Mouse (Mus musculus) MEL (cell line): Measurements from ENCODE around the gene Cnn3. TPM values are rescaled to one million over a fixed set of nuclear protein-coding genes. Genes with fewer than 3 reads are reported as not detected.

ENCODE experiments used
- DNase-seq: peaks from one replicate; pipeline ENCODE4 v3.0.0; 2011; ENCODE audit warnings: low read depth, low spot score
- H3K27ac ChIP-seq: 2 replicates; pipeline ENCODE4 v1.5.1; 2012; ENCODE audit warnings: low read depth, mild to moderate bottlenecking, control low read depth, low read length, moderate library complexity; ENCODE audit not compliant: control insufficient read depth
- H3K27me3 ChIP-seq, 2 experiments: fragments of 150-350 bp in 1 of 2; sonication (generic) in 1 of 2; 2 replicates each; pipeline ENCODE4 v1.6.1; 2012; ENCODE audit warnings: low read length in 2 of 2, mild to moderate bottlenecking in 2 of 2, improper control_type of control experiment in 1 of 2, moderate library complexity in 1 of 2; ENCODE audit not compliant: insufficient read depth in 2 of 2, control insufficient read depth in 1 of 2
- H3K36me3 ChIP-seq, 2 experiments: 2 replicates each; pipeline ENCODE4 v1.6.1; 2012 to 2014; ENCODE audit warnings: low read length in 2 of 2, improper control_type of control experiment in 1 of 2, inconsistent platforms in 1 of 2, mild to moderate bottlenecking in 1 of 2; ENCODE audit not compliant: insufficient read depth in 2 of 2, control insufficient read depth in 1 of 2
- H3K4me1 ChIP-seq, 2 experiments: fragments of 150-350 bp in 1 of 2; sonication (generic) in 1 of 2; 2 replicates each; pipeline ENCODE4 v1.6.1; 2012; ENCODE audit warnings: low read length in 2 of 2, improper control_type of control experiment in 1 of 2, mild to moderate bottlenecking in 1 of 2; ENCODE audit not compliant: insufficient read depth in 2 of 2, control insufficient read depth in 1 of 2
- H3K4me3 ChIP-seq, 2 experiments: fragments of 150-350 bp in 1 of 2; sonication (generic) in 1 of 2; 2 replicates each; pipeline ENCODE4 v1.5.1; 2012; ENCODE audit warnings: low read depth in 2 of 2, low read length in 2 of 2, mild to moderate bottlenecking in 2 of 2, moderate library complexity in 2 of 2, control low read depth in 1 of 2, improper control_type of control experiment in 1 of 2; ENCODE audit not compliant: control insufficient read depth in 1 of 2, insufficient read depth in 1 of 2
- H3K79me2 ChIP-seq: 2 replicates; pipeline ENCODE4 v1.6.1; 2012; ENCODE audit warnings: mild to moderate bottlenecking, low read length, moderate library complexity; ENCODE audit not compliant: control insufficient read depth, poor library complexity, insufficient read depth
- H3K9ac ChIP-seq: 2 replicates; pipeline ENCODE4 v1.6.1; 2012; ENCODE audit warnings: low read depth, mild to moderate bottlenecking, control low read depth, low read length, moderate library complexity; ENCODE audit not compliant: control insufficient read depth, poor library complexity, severe bottlenecking
- H3K9me3 ChIP-seq: fragments of 150-350 bp; sonication (generic); replicated peaks from 2 replicates; pipeline ENCODE4 v1.6.1; 2012; ENCODE audit warnings: mild to moderate bottlenecking, low read length, improper control_type of control experiment, moderate library complexity; ENCODE audit not compliant: insufficient read depth
- BHLHE40 ChIP-seq: IDR thresholded peaks from 2 replicates; pipeline ENCODE4 v1.6.1; 2012; ENCODE audit warnings: low read depth, mild to moderate bottlenecking, inconsistent platforms, low read length, improper control_type of control experiment, borderline replicate concordance
- CHD1 ChIP-seq: IDR thresholded peaks from 2 replicates; pipeline ENCODE4 v1.6.1; 2012; ENCODE audit warnings: low read depth, mild to moderate bottlenecking, inconsistent platforms, low read length, improper control_type of control experiment
- CHD2 ChIP-seq: IDR thresholded peaks from 2 replicates; pipeline ENCODE4 v1.6.1; 2011; ENCODE audit warnings: low read length, improper control_type of control experiment
- E2F4 ChIP-seq: IDR thresholded peaks from 2 replicates; pipeline ENCODE4 v1.6.1; 2011; ENCODE audit warnings: low read depth, low read length, improper control_type of control experiment, borderline replicate concordance
- EP300 ChIP-seq, 2 experiments: IDR thresholded peaks; 2 replicates each; pipeline ENCODE4 v1.6.1; 2011; ENCODE audit warnings: improper control_type of control experiment in 2 of 2, low read length in 2 of 2, low read depth in 1 of 2, mild to moderate bottlenecking in 1 of 2
- GABPA ChIP-seq: IDR thresholded peaks from 2 replicates; pipeline ENCODE4 v1.6.1; 2012; ENCODE audit warnings: low read depth, mild to moderate bottlenecking, inconsistent platforms, low read length, improper control_type of control experiment, moderate library complexity
- GATA1 ChIP-seq: IDR thresholded peaks from 2 replicates; pipeline ENCODE4 v1.6.1; 2011; ENCODE audit warnings: low read depth, low read length, improper control_type of control experiment
- HCFC1 ChIP-seq: IDR thresholded peaks from 2 replicates; pipeline ENCODE4 v1.6.1; 2012; ENCODE audit warnings: low read depth, mild to moderate bottlenecking, inconsistent platforms, low read length, improper control_type of control experiment, moderate library complexity
- JUND ChIP-seq: IDR thresholded peaks from 2 replicates; pipeline ENCODE4 v1.6.1; 2011; ENCODE audit warnings: low read depth, mild to moderate bottlenecking, improper control_type of control experiment, low read length
- MAX ChIP-seq: IDR thresholded peaks from 2 replicates; pipeline ENCODE4 v1.6.1; 2011; ENCODE audit warnings: low read length, improper control_type of control experiment
- MAZ ChIP-seq: IDR thresholded peaks from 2 replicates; pipeline ENCODE4 v1.6.1; 2012; ENCODE audit warnings: low read depth, mild to moderate bottlenecking, inconsistent platforms, low read length, improper control_type of control experiment
- MEF2A ChIP-seq: IDR thresholded peaks from 2 replicates; pipeline ENCODE4 v1.6.1; 2014; ENCODE audit warnings: low read depth, mild to moderate bottlenecking, inconsistent platforms, low read length, improper control_type of control experiment; ENCODE audit not compliant: poor library complexity, insufficient replicate concordance, severe bottlenecking; ENCODE audit errors: extremely low read depth
- MYB ChIP-seq: IDR thresholded peaks from 2 replicates; pipeline ENCODE4 v1.6.1; 2011; ENCODE audit warnings: mild to moderate bottlenecking, low read depth, low read length, improper control_type of control experiment
- MYC ChIP-seq: IDR thresholded peaks from 2 replicates; pipeline ENCODE4 v1.6.1; 2011; ENCODE audit warnings: low read depth, mild to moderate bottlenecking, low read length, improper control_type of control experiment, moderate library complexity
- NELFE ChIP-seq: IDR thresholded peaks from 2 replicates; pipeline ENCODE4 v1.6.1; 2011; ENCODE audit warnings: low read depth, low read length, improper control_type of control experiment
- NRF1 ChIP-seq: IDR thresholded peaks from 2 replicates; pipeline ENCODE4 v1.6.1; 2014; ENCODE audit warnings: low read depth, mild to moderate bottlenecking, inconsistent platforms, low read length, improper control_type of control experiment, moderate library complexity; ENCODE audit not compliant: poor library complexity, insufficient read depth, severe bottlenecking
- POLR2AphosphoS2 ChIP-seq: IDR thresholded peaks from 2 replicates; pipeline ENCODE4 v1.6.1; 2011; ENCODE audit warnings: low read length, improper control_type of control experiment
- POLR2AphosphoS5 ChIP-seq: IDR thresholded peaks from 2 replicates; pipeline ENCODE4 v1.6.1; 2012; ENCODE audit warnings: low read depth, borderline replicate concordance, mild to moderate bottlenecking, inconsistent platforms, low read length, moderate library complexity, mixed read lengths
- RAD21 ChIP-seq: IDR thresholded peaks from 2 replicates; pipeline ENCODE4 v1.6.1; 2011; ENCODE audit warnings: mild to moderate bottlenecking, low read depth, low read length, improper control_type of control experiment
- TCF12 ChIP-seq: IDR thresholded peaks from 2 replicates; pipeline ENCODE4 v1.6.1; 2014; ENCODE audit warnings: low read depth, mild to moderate bottlenecking, inconsistent platforms, low read length, improper control_type of control experiment, moderate library complexity
- UBTF ChIP-seq: IDR thresholded peaks from 2 replicates; pipeline ENCODE4 v1.6.1; 2012; ENCODE audit warnings: low read depth, mild to moderate bottlenecking, inconsistent platforms, low read length, improper control_type of control experiment, moderate library complexity, borderline replicate concordance; ENCODE audit not compliant: insufficient read depth
- USF2 ChIP-seq, 2 experiments: IDR thresholded peaks; 2 replicates each; pipeline ENCODE4 v1.6.1; 2011 to 2012; ENCODE audit warnings: improper control_type of control experiment in 2 of 2, low read length in 2 of 2, borderline replicate concordance in 1 of 2, inconsistent platforms in 1 of 2, low read depth in 1 of 2, mild to moderate bottlenecking in 1 of 2; ENCODE audit not compliant: insufficient read depth in 1 of 2
- ZC3H11A ChIP-seq: IDR thresholded peaks from 2 replicates; pipeline ENCODE4 v1.6.1; 2012; ENCODE audit warnings: low read depth, mild to moderate bottlenecking, inconsistent platforms, low read length, improper control_type of control experiment
- ZKSCAN1 ChIP-seq: IDR thresholded peaks from 2 replicates; pipeline ENCODE4 v1.6.1; 2012; ENCODE audit warnings: low read depth, mild to moderate bottlenecking, inconsistent platforms, low read length, improper control_type of control experiment, moderate library complexity
- ZNF384 ChIP-seq: IDR thresholded peaks from 2 replicates; pipeline ENCODE4 v1.6.1; 2012; ENCODE audit warnings: low read depth, mild to moderate bottlenecking, inconsistent platforms, low read length, improper control_type of control experiment
- polyA plus RNA-seq, 2 experiments: library from polyadenylated mRNA; stranded (reverse) in 1 of 2; unstranded in 1 of 2; fragments of >175 nt in 1 of 2; fragments of >200 nt in 1 of 2; gene quantifications; 2 replicates each; pipeline versions ENCODE4 v1.2.1 to v1.2.4; 2012; ENCODE audit warnings: low replicate concordance in 2 of 2, low read depth in 1 of 2; ENCODE audit not compliant: insufficient read length in 2 of 2, insufficient read depth in 1 of 2, missing spikeins in 1 of 2
- total RNA-seq: library from RNA; depleted of rRNA; stranded (reverse); fragments of 300-350 nt; gene quantifications from 2 replicates; pipeline ENCODE4 v1.2.3, GENCODE M21; 2012

The Cnn3 gene
- total and polyA plus RNA-seq, 3 experiments, result not detected

DNA sequence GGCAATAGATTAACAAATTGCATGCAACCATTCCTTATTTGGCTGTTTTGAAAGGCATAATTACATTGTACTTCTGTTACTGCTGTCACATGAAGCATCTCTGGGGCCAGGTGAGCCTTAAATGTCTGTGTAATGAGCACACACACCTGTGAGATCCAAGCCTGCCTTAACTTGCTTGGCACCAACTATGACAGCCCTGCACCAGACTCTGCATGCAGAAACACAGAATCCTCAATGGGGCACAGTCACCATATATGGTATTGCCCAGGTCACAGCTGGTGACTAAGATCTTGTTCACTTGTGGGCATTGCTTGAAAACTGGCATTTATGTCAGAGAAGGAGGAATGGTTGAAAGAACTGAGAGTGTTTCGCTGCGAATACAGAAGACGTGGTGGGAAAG, 36.5 kb downstream of the Cnn3 start:
- no peak for DNase-seq
- Histone ChIP-seq H3K27me3 (no peaks in the 10 kb centered on the region; a peak in 2 of 4 replicates), H3K79me2 (no peaks in the 10 kb centered on the region), H3K4me3 (no peak overlapping the region), H3K9me3 (no peaks in the 10 kb centered on the region), H3K4me1 (no peaks in the 10 kb centered on the region), H3K36me3 (no peaks in the 10 kb centered on the region), H3K27ac (no peak overlapping the region), H3K9ac (no peak overlapping the region)
- TF ChIP-seq BHLHE40, result no peak
- no peak for TF ChIP-seq MEF2A
- TF ChIP-seq NRF1, result no peak
- no peak for TF ChIP-seq CHD2
- no peak for TF ChIP-seq MAX
- TF ChIP-seq NELFE, result no peak
- TF ChIP-seq E2F4, result no peak
- TF ChIP-seq TCF12, result no peak
- TF ChIP-seq UBTF, result no peak
- no peak for TF ChIP-seq POLR2AphosphoS2
- no peak for TF ChIP-seq ZC3H11A
- TF ChIP-seq MYC, result no peak
- TF ChIP-seq GATA1, result no peak
- TF ChIP-seq HCFC1, result no peak
- no peak for TF ChIP-seq RAD21
- no peak for TF ChIP-seq ZKSCAN1
- TF ChIP-seq JUND, result no peak
- TF ChIP-seq MYB, result no peak

DNA sequence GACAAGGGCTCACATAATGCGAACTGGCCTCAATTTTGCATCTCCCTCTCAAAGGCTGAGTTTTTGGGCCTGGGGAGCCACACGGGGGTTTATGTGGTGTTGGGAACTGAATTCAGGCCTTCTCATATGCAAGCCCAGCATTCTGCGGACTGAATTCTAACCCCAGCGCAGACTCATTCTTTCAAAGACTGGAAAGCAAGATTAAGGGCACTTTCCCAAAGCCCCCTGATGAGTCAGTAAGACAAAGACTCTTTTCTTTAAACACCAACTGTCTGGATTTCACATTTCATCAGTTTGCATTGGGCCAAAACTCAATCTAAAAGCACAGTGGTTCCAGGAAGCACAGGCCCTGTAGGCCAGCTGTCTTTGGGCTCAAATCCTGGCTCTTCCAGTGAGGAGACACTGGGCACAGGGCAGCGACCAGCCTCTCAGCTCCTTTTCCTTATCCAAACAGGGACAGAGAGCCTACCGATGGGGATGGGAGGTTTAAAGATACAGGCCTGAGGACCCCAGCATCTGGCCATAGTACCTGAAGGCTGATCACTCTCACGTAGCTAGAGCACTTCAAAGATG, 38.5 kb downstream of the Cnn3 start:
- no peak for TF ChIP-seq GABPA
- TF ChIP-seq POLR2AphosphoS5, result no peak
- no peak for TF ChIP-seq MYC
- no peak for TF ChIP-seq ZNF384
- TF ChIP-seq MAZ, result no peak
- TF ChIP-seq CHD1, result no peak
- no peak for TF ChIP-seq EP300 (IDR thresholded peaks at IDR 0.05; ENCODE audit: low read depth in 1 of 2, low read length in 2 of 2)
- TF ChIP-seq USF2 (IDR thresholded peaks at IDR 0.05; ENCODE audit: borderline replicate concordance in 1 of 2, insufficient read depth in 1 of 2, low read depth in 1 of 2, low read length in 2 of 2), result no peak
- TF ChIP-seq NELFE, result no peak
- Histone ChIP-seq H3K4me3 (no peak overlapping the region), H3K27me3 (no peaks in the 10 kb centered on the region; a peak in 1 of 4 replicates), H3K9ac (no peak overlapping the region), H3K27ac (no peak overlapping the region), H3K36me3 (no peaks in the 10 kb centered on the region; a peak in 1 of 4 replicates), H3K4me1 (no peaks in the 10 kb centered on the region), H3K9me3 (no peaks in the 10 kb centered on the region), H3K79me2 (no peaks in the 10 kb centered on the region)
- DNase-seq, result no peak
